Mouse (Mus musculus) urinary bladder, adult 2 months (tissue): ENCODE results near the gene Olfr522. TPM values are rescaled to one million over a fixed set of nuclear protein-coding genes. Genes with fewer than 3 reads are reported as not detected.

Experiments
- DNase-seq: peaks from one replicate; pipeline ENCODE4 v3.0.0; 2022; ENCODE audit warnings: low spot score
- polyA plus RNA-seq: library from polyadenylated mRNA; depleted of rRNA; stranded (reverse); fragments of >200 nt; gene quantifications from 2 replicates; pipeline ENCODE4 v1.2.3, GENCODE M21; 2012; rRNA removed

Olfr522 gene
- not detected in 2 replicates for polyA plus RNA-seq

GRCm38 (mm10) chr7:140164664-140165063 lies at the start of gene Olfr522:
Gene Olfr522 (minus strand): TSS chr7:140164764.
- no peak for DNase-seq

GRCm38 (mm10) chr7:140213841-140214240 lies 49.3 kb upstream of the Olfr522 start:
- no peak for DNase-seq

- DNase-seq, result no peak
Observed at GRCm38 (mm10) chr7:140208677-140209076, 44.1 kb upstream of the Olfr522 start.

- no peak for DNase-seq
Observed at GRCm38 (mm10) chr7:140208153-140208552, 43.6 kb upstream of the Olfr522 start.

- no peak for DNase-seq
Observed at GRCm38 (mm10) chr7:140206904-140207303, 42.3 kb upstream of the Olfr522 start.

GRCm38 (mm10) chr7:140205864-140206263 lies 41.3 kb upstream of the Olfr522 start, which contains the start of gene Olfr524:
Gene Olfr524 (minus strand): TSS chr7:140205964.
- no peak for DNase-seq

GRCm38 (mm10) chr7:140201090-140201489 lies 36.5 kb upstream of the Olfr522 start:
- no peak for DNase-seq

- no peak for DNase-seq
Observed at GRCm38 (mm10) chr7:140196002-140196401, 31.4 kb upstream of the Olfr522 start.

GRCm38 (mm10) chr7:140194031-140194430 lies 29.5 kb upstream of the Olfr522 start:
- DNase-seq, result no peak

GRCm38 (mm10) chr7:140192851-140193250 lies 28.3 kb upstream of the Olfr522 start:
- no peak for DNase-seq

GRCm38 (mm10) chr7:140192445-140192844 lies 27.9 kb upstream of the Olfr522 start:
- no peak for DNase-seq

- no peak for DNase-seq
Observed at GRCm38 (mm10) chr7:140190435-140190834, 25.9 kb upstream of the Olfr522 start.

GRCm38 (mm10) chr7:140188391-140189328 lies 24.1 kb upstream of the Olfr522 start:
- DNase-seq, result no peak

GRCm38 (mm10) chr7:140187721-140188390 lies 23.3 kb upstream of the Olfr522 start:
- no peak for DNase-seq

- DNase-seq, result no peak
Observed at GRCm38 (mm10) chr7:140186646-140187620, 22.4 kb upstream of the Olfr522 start.

- no peak for DNase-seq
Observed at GRCm38 (mm10) chr7:140184206-140184605, 19.6 kb upstream of the Olfr522 start.

- DNase-seq, result no peak
Observed at GRCm38 (mm10) chr7:140180692-140181091, 16.1 kb upstream of the Olfr522 start.

GRCm38 (mm10) chr7:140179176-140179575 lies 14.6 kb upstream of the Olfr522 start:
- no peak for DNase-seq

- no peak for DNase-seq
Observed at GRCm38 (mm10) chr7:140172936-140173335, 8.4 kb upstream of the Olfr522 start, which contains the start of gene Olfr523. Gene Olfr523 (plus strand): TSS chr7:140173217.

GRCm38 (mm10) chr7:140170863-140171262 lies 6.3 kb upstream of the Olfr522 start:
- DNase-seq, result no peak

- DNase-seq, result no peak
Observed at GRCm38 (mm10) chr7:140169386-140169785, 4.8 kb upstream of the Olfr522 start.
